Mouse (Mus musculus): ENCODE results near the gene Npm3. TPM values are rescaled to one million over a fixed set of nuclear protein-coding genes. Genes with fewer than 3 reads are reported as not detected.
A peak's percentile ranks its signal among the peaks of the same experiment; 100 is the strongest.

Npm3 gene
- polyA plus RNA-seq, 1 experiment from 2014 or later, result 10.6 TPM

DNA sequence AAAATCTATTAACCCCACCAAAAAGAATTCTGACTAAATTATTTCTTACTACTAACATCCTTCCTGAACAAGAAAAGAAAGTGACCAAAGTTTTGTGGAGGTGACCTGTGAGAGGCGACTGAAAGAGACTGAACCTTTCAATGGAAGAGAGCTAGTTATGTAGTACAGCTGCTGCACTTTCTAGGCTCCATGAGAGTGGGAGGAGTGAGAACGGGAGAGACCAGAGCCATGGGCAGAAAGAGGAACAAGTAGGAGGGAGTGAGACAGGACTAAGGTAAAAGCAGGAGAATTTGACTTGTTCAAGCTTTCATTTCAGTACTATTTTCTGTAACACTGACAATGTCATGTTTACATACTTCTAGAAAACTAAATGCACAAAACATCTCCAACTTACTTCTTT lies 26.1 kb upstream of the Npm3 start:
- Histone ChIP-seq H3K9me3 (ENCODE audit: control insufficient read depth, low read length) (no peaks in the 10 kb centered on the region), H3K4me3 (replicated peaks; ENCODE audit: low read length) (no peak overlapping the region), H3K27me3 (replicated peaks; ENCODE audit: control insufficient read depth, insufficient read depth, low read length) (no peaks in the 10 kb centered on the region), H3K27ac (ENCODE audit: low read length) (no peak overlapping the region), H3K9ac (replicated peaks; ENCODE audit: low read depth, low read length) (no peak overlapping the region), H3K4me2 (ENCODE audit: low read length) (no peak overlapping the region), H3K36me3 (ENCODE audit: control insufficient read depth, insufficient read depth) (peaks cover 38% of the 10 kb centered on the region), H3K4me1 (replicated peaks; ENCODE audit: control insufficient read depth, insufficient read depth, low read length) (peaks cover 15% of the 10 kb centered on the region)
- ATAC-seq, result no peak
- WGBS, result 78% methylated on average over 2 of the region's 2 CpGs

DNA sequence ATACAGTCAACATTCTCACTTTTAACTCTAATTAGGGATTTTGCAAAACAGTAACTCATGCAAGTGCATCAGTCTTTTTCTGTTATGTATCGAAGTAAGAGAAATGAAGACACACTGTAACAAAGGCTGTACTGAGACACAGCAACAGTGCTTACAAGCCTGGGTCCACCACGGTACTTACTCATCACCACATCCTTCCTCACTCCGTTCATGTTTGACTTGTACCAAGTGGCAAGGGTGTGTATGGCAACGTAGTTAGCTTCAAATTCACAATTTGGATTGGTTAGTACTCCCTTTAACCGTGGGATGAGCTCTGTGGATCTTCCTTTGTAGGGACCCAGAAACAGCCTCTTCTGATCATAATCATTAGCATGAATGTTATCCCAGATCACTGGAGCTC lies 22.1 kb upstream of the Npm3 start:
- H3K9me3 ChIP-seq (ENCODE audit: control insufficient read depth, low read length), result no peaks in the 10 kb centered on the region
- peaks cover 59% of the 10 kb centered on the region for H3K36me3 ChIP-seq (ENCODE audit: control insufficient read depth, insufficient read depth)
- WGBS, result 95% methylated on average over 5 of the region's 5 CpGs
- H3K4me2 ChIP-seq (ENCODE audit: low read length), result no peak overlapping the region
- H3K9ac ChIP-seq (replicated peaks; ENCODE audit: low read depth, low read length), result no peak overlapping the region
- H3K4me3 ChIP-seq (replicated peaks; ENCODE audit: low read length), result no peak overlapping the region
- no peak overlapping the region for H3K27ac ChIP-seq (ENCODE audit: low read length)
- no peak for ATAC-seq
- no peaks in the 10 kb centered on the region for H3K27me3 ChIP-seq (replicated peaks; ENCODE audit: control insufficient read depth, insufficient read depth, low read length)
- no peaks in the 10 kb centered on the region for H3K4me1 ChIP-seq (replicated peaks; ENCODE audit: control insufficient read depth, insufficient read depth, low read length)

DNA sequence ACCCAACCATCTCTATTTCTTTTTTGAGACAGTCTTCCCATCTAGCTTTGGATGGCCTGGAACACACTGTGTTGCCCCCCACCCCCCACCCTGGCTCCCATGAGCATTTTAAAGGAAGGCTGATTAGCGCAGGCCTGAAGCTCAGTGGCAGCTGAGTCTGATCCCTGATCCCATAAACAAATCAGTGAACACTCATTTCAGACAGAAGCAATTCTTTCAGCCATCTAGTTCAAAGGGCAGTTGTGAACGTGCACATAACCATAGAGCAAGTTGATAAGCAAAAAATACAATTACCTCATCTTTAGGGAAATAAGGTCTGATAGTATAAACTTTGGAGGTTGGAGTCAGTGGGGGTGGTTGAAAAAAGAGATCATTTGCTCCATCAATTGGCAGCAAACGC lies 11.4 kb upstream of the Npm3 start:
- Histone ChIP-seq H3K4me1 (replicated peaks; ENCODE audit: control insufficient read depth, insufficient read depth, low read length) (no peaks in the 10 kb centered on the region), H3K4me2 (ENCODE audit: low read length) (no peak overlapping the region), H3K9me3 (ENCODE audit: control insufficient read depth, low read length) (no peaks in the 10 kb centered on the region), H3K36me3 (ENCODE audit: control insufficient read depth, insufficient read depth) (peaks cover 52% of the 10 kb centered on the region), H3K27ac (ENCODE audit: low read length) (no peak overlapping the region), H3K9ac (replicated peaks; ENCODE audit: low read depth, low read length) (no peak overlapping the region), H3K4me3 (replicated peaks; ENCODE audit: low read length) (no peak overlapping the region), H3K27me3 (replicated peaks; ENCODE audit: control insufficient read depth, insufficient read depth, low read length) (no peaks in the 10 kb centered on the region)
- no peak for ATAC-seq
- 97% methylated on average over 3 of the region's 3 CpGs for WGBS

GRCm38 (mm10) chr19:45758671-45759070 lies 9.3 kb upstream of the Npm3 start:
- Histone ChIP-seq H3K4me1 (replicated peaks; ENCODE audit: control insufficient read depth, insufficient read depth, low read length) (no peaks in the 10 kb centered on the region), H3K36me3 (ENCODE audit: control insufficient read depth, insufficient read depth) (peaks cover 53% of the 10 kb centered on the region), H3K9me3 (ENCODE audit: control insufficient read depth, low read length) (no peaks in the 10 kb centered on the region), H3K4me3 (replicated peaks; ENCODE audit: low read length) (no peak overlapping the region), H3K27ac (ENCODE audit: low read length) (no peak overlapping the region), H3K4me2 (ENCODE audit: low read length) (no peak overlapping the region), H3K27me3 (replicated peaks; ENCODE audit: control insufficient read depth, insufficient read depth, low read length) (no peaks in the 10 kb centered on the region), H3K9ac (replicated peaks; ENCODE audit: low read depth, low read length) (no peak overlapping the region)
- 92% methylated on average over 5 of the region's 5 CpGs for WGBS
- ATAC-seq, result no peak

DNA sequence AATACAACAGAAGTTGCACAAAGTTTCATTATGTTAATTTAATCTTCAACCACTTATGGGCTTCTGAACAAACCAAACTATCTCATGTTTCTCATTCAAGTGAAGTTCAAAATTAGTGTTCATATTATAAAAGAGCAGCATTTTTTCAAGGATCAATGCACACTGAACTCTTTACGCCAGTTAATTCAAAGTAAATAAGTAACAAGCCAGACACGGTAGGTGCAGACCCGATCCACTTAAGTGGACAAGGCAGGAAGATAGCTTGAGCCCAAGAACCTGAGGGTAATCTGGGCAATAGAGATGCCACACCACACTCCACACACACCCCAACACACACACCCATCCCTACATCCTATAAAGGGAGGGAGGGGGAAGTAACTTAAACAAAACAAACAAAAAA lies 4.2 kb upstream of the Npm3 start:
- Histone ChIP-seq H3K4me1 (replicated peaks; ENCODE audit: control insufficient read depth, insufficient read depth, low read length) (peaks cover 8% of the 10 kb centered on the region), H3K9ac (replicated peaks; ENCODE audit: low read depth, low read length) (no peak overlapping the region), H3K4me2 (ENCODE audit: low read length) (no peak overlapping the region), H3K9me3 (ENCODE audit: control insufficient read depth, low read length) (no peaks in the 10 kb centered on the region), H3K27me3 (replicated peaks; ENCODE audit: control insufficient read depth, insufficient read depth, low read length) (no peaks in the 10 kb centered on the region), H3K36me3 (ENCODE audit: control insufficient read depth, insufficient read depth) (peaks cover 30% of the 10 kb centered on the region), H3K4me3 (replicated peaks; ENCODE audit: low read length) (no peak overlapping the region), H3K27ac (ENCODE audit: low read length) (no peak overlapping the region)
- WGBS, result 92% methylated on average over 3 of the region's 3 CpGs
- no peak for ATAC-seq

DNA sequence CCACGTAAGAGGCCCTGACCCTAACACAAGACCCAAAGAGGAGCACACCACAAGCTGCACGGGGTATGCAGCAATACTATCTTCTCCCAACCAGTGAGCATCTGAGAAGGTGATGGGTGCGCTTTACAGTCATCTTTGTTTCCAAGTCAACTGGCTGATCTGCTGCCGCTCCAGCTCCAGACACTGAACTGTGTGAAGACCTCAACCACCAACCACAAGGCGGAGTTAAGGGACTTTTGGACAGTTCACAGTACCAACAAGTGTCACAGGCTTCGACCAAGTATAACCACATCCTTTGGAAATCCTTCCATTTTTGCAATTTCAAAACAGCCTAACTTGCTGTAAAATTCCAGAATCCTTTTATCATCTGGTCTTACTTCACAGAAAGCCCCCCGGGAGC lies 2.5 kb upstream of the Npm3 start:
- no peak for ATAC-seq
- no peak overlapping the region for H3K9ac ChIP-seq (replicated peaks; ENCODE audit: low read depth, low read length)
- 92% methylated on average over 7 of the region's 7 CpGs for WGBS
- peaks cover 14% of the 10 kb centered on the region for H3K4me1 ChIP-seq (replicated peaks; ENCODE audit: control insufficient read depth, insufficient read depth, low read length)
- no peak overlapping the region for H3K4me3 ChIP-seq (replicated peaks; ENCODE audit: low read length)
- no peaks in the 10 kb centered on the region for H3K27me3 ChIP-seq (replicated peaks; ENCODE audit: control insufficient read depth, insufficient read depth, low read length)
- peaks cover 26% of the 10 kb centered on the region for H3K36me3 ChIP-seq (ENCODE audit: control insufficient read depth, insufficient read depth)
- no peak overlapping the region for H3K27ac ChIP-seq (ENCODE audit: low read length)
- H3K4me2 ChIP-seq (ENCODE audit: low read length), result no peak overlapping the region
- no peaks in the 10 kb centered on the region for H3K9me3 ChIP-seq (ENCODE audit: control insufficient read depth, low read length)

DNA sequence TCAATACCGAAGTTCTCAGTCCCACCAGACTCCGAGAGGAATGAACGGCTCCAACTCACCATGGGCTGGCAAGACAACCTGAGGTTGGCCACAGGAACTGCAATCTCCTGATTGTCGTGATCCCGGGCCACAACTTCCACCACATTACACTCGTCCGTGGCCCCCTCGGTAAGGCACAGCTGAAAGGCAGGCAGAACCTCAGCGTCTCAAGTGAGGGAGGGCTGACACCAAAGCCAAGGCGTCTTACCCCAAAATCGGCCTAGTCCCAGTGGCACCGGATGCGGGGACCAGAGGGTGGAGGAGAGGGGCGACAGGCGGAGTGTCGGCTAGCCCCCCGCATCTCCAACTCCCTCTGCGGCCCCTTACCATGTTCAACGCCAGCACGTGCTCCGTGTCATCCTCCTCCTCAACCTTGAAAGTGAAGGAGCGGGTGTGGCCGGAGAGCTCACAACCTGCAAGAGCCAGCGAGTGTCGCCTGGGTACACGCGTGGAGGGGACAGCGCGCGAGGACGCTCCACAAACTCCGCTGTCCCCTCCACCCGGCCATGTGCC lies 624 bp downstream of the Npm3 start:
- WGBS, result under 1% methylated on average over 33 of the region's 33 CpGs
- peaks cover 27% of the 10 kb centered on the region for H3K27me3 ChIP-seq (replicated peaks; ENCODE audit: control insufficient read depth, insufficient read depth, low read length)
- H3K4me1 ChIP-seq (replicated peaks; ENCODE audit: control insufficient read depth, insufficient read depth, low read length), result peaks cover 23% of the 10 kb centered on the region
- H3K4me3 ChIP-seq (replicated peaks; ENCODE audit: low read length), result peak overlapping the region; percentile 84
- peaks cover 10% of the 10 kb centered on the region for H3K36me3 ChIP-seq (ENCODE audit: control insufficient read depth, insufficient read depth)
- peak overlapping the region; percentile 73 for H3K9ac ChIP-seq (replicated peaks; ENCODE audit: low read depth, low read length)
- no peaks in the 10 kb centered on the region for H3K9me3 ChIP-seq (ENCODE audit: control insufficient read depth, low read length)
- peak; percentile 24 for ATAC-seq
- H3K27ac ChIP-seq (ENCODE audit: low read length), result no peak overlapping the region
- peak overlapping the region; percentile 85 for H3K4me2 ChIP-seq (ENCODE audit: low read length)

DNA sequence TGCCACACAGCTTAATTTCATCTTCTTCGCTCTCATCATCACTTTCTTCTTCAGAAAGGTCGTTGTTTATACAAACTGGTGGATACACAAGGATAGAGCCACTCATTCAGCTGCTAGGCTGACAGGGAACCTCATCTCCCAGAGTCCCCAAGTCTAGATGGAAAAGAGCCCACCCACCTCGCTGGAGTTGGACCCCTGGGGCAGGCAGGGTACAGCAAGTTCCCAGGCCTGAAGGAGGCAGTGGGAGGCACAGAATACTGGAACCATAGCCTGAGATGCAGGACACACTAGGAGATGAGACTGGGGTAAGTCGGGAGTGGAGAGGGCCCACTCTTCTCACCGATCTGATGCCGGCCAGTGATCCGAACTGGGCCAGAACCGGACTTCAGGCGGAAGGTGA lies 1.2 kb downstream of the Npm3 start:
- Histone ChIP-seq H3K4me3 (replicated peaks; ENCODE audit: low read length) (peak overlapping the region; percentile 84; the same call in 1 of the 2 replicates), H3K36me3 (ENCODE audit: control insufficient read depth, insufficient read depth) (peaks cover 7% of the 10 kb centered on the region), H3K27me3 (replicated peaks; ENCODE audit: control insufficient read depth, insufficient read depth, low read length) (peaks cover 32% of the 10 kb centered on the region), H3K4me2 (ENCODE audit: low read length) (peak overlapping the region; percentile 85), H3K4me1 (replicated peaks; ENCODE audit: control insufficient read depth, insufficient read depth, low read length) (peaks cover 24% of the 10 kb centered on the region), H3K9ac (replicated peaks; ENCODE audit: low read depth, low read length) (no peak overlapping the region; the same call in 1 of the 2 replicates), H3K27ac (ENCODE audit: low read length) (no peak overlapping the region), H3K9me3 (ENCODE audit: control insufficient read depth, low read length) (no peaks in the 10 kb centered on the region)
- no peak for ATAC-seq
- 61% methylated on average over 9 of the region's 9 CpGs for WGBS

- H3K27ac ChIP-seq (ENCODE audit: low read length), result no peak overlapping the region
- ATAC-seq, result no peak
- no peak overlapping the region for H3K4me2 ChIP-seq (ENCODE audit: low read length)
- H3K4me3 ChIP-seq (replicated peaks; ENCODE audit: low read length), result no peak overlapping the region
- H3K9me3 ChIP-seq (ENCODE audit: control insufficient read depth, low read length), result no peaks in the 10 kb centered on the region
- H3K9ac ChIP-seq (replicated peaks; ENCODE audit: low read depth, low read length), result no peak overlapping the region
- H3K4me1 ChIP-seq (replicated peaks; ENCODE audit: control insufficient read depth, insufficient read depth, low read length), result peaks cover 34% of the 10 kb centered on the region
- no peaks in the 10 kb centered on the region for H3K36me3 ChIP-seq (ENCODE audit: control insufficient read depth, insufficient read depth)
- peaks cover 36% of the 10 kb centered on the region for H3K27me3 ChIP-seq (replicated peaks; ENCODE audit: control insufficient read depth, insufficient read depth, low read length)
- 46% methylated on average over 11 of the region's 11 CpGs for WGBS
These were observed 2.1 kb downstream of the Npm3 start for GRCm38 (mm10) chr19:45747028-45747867.
